Mouse (Mus musculus) testis, adult 2 months (tissue): ENCODE results near the gene 2010109A12Rik. TPM values are rescaled to one million over a fixed set of nuclear protein-coding genes. Genes with fewer than 3 reads are reported as not detected.
A peak's percentile ranks its signal among the peaks of the same experiment; 100 is the strongest.

Experiments used
- H3K27ac ChIP-seq: fragments of 200-500 bp; 2 replicates; pipeline ENCODE4 v1.5.1; 2012; ENCODE audit warnings: low read depth, low read length; ENCODE audit not compliant: control insufficient read depth, insufficient read depth
- H3K27me3 ChIP-seq: fragments of 200-500 bp; 2 replicates; pipeline ENCODE4 v1.6.1; 2012; ENCODE audit warnings: mild to moderate bottlenecking, low read length, moderate library complexity; ENCODE audit not compliant: control insufficient read depth, insufficient read depth
- H3K36me3 ChIP-seq: fragments of 200-500 bp; 2 replicates; pipeline ENCODE4 v1.6.1; 2012; ENCODE audit warnings: mild to moderate bottlenecking, low read length; ENCODE audit not compliant: control insufficient read depth, insufficient read depth
- H3K4me1 ChIP-seq: fragments of 200-500 bp; 2 replicates; pipeline ENCODE4 v1.6.1; 2012; ENCODE audit warnings: low read length; ENCODE audit not compliant: control insufficient read depth, insufficient read depth
- H3K4me3 ChIP-seq: fragments of 200-500 bp; 2 replicates; pipeline ENCODE4 v1.5.1; 2012; ENCODE audit warnings: low read depth, mild to moderate bottlenecking, low read length, moderate library complexity, mixed read lengths; ENCODE audit not compliant: control insufficient read depth
- CTCF ChIP-seq: fragments of 200-500 bp; IDR thresholded peaks from 2 replicates; pipeline ENCODE4 v1.5.1; 2012; ENCODE audit warnings: low read depth, mild to moderate bottlenecking, inconsistent platforms, low read length, moderate library complexity; ENCODE audit not compliant: control insufficient read depth, insufficient read depth, insufficient replicate concordance
- POLR2A ChIP-seq: fragments of 200-500 bp; IDR thresholded peaks from 2 replicates; pipeline ENCODE4 v1.6.1; 2012; ENCODE audit warnings: low read depth, mild to moderate bottlenecking, inconsistent platforms, low read length, moderate library complexity; ENCODE audit not compliant: control insufficient read depth
- polyA plus RNA-seq: library from polyadenylated mRNA; depleted of rRNA; stranded (reverse); fragments of >200 nt; gene quantifications from 2 replicates; pipeline ENCODE4 v1.2.3, GENCODE M21; 2012; rRNA removed

The 2010109A12Rik gene
- polyA plus RNA-seq = 4.4 and 8.5 TPM in 2 replicates

- Histone ChIP-seq H3K27me3 (no peaks in the 10 kb centered on the region), H3K27ac (peak within 1 kb of the TSS; percentile 97), H3K36me3 (no peaks in the 10 kb centered on the region), H3K4me1 (no peaks in the 10 kb centered on the region), H3K4me3 (peak within 1 kb of the TSS; percentile 96)
- no peak for TF ChIP-seq CTCF
- peak; percentile 73 for TF ChIP-seq POLR2A
Observed at GRCm38 (mm10) chr5:93206109-93207005, at the start of gene 2010109A12Rik, which contains the start of gene Ccni. Gene 2010109A12Rik (plus strand): TSS chr5:93206518. Gene Ccni (minus strand): TSS chr5:93206495.

- Histone ChIP-seq H3K27me3 (no peaks in the 10 kb centered on the region), H3K4me3 (no peak overlapping the region), H3K4me1 (no peaks in the 10 kb centered on the region), H3K27ac (no peak overlapping the region), H3K36me3 (no peaks in the 10 kb centered on the region)
- TF ChIP-seq CTCF (peak; percentile 23; the same call in 1 of the 2 replicates), POLR2A (no peak)
Observed at GRCm38 (mm10) chr5:93163541-93163940, 42.8 kb upstream of the 2010109A12Rik start.

- H3K27ac ChIP-seq = no peak overlapping the region
- no peaks in the 10 kb centered on the region for H3K27me3 ChIP-seq
- no peaks in the 10 kb centered on the region for H3K36me3 ChIP-seq
- H3K4me1 ChIP-seq = no peaks in the 10 kb centered on the region
- no peak for TF ChIP-seq CTCF
- no peak for TF ChIP-seq POLR2A
- H3K4me3 ChIP-seq = no peak overlapping the region
Observed at GRCm38 (mm10) chr5:93167919-93168516, 38.3 kb upstream of the 2010109A12Rik start.

- H3K27me3 ChIP-seq = no peaks in the 10 kb centered on the region
- H3K4me3 ChIP-seq = no peak overlapping the region
- TF ChIP-seq POLR2A = no peak
- no peak for TF ChIP-seq CTCF
- no peak overlapping the region for H3K27ac ChIP-seq
- no peaks in the 10 kb centered on the region for H3K36me3 ChIP-seq
- H3K4me1 ChIP-seq = no peaks in the 10 kb centered on the region
Observed at GRCm38 (mm10) chr5:93168654-93169053, 37.7 kb upstream of the 2010109A12Rik start.

- no peaks in the 10 kb centered on the region for H3K36me3 ChIP-seq
Observed at GRCm38 (mm10) chr5:93171420-93171819, 34.9 kb upstream of the 2010109A12Rik start.

GRCm38 (mm10) chr5:93172536-93172935, 33.8 kb upstream of the 2010109A12Rik start:
- Histone ChIP-seq H3K4me3 (no peak overlapping the region), H3K27me3 (no peaks in the 10 kb centered on the region), H3K27ac (no peak overlapping the region), H3K36me3 (no peaks in the 10 kb centered on the region), H3K4me1 (no peaks in the 10 kb centered on the region)
- TF ChIP-seq CTCF = no peak
- TF ChIP-seq POLR2A = no peak

More at GRCm38 (mm10) chr5:93171420-93171819, 34.9 kb upstream of the 2010109A12Rik start:
- H3K4me3 ChIP-seq = no peak overlapping the region
- no peak overlapping the region for H3K27ac ChIP-seq
- no peak for TF ChIP-seq CTCF
- no peak for TF ChIP-seq POLR2A
- H3K4me1 ChIP-seq = no peaks in the 10 kb centered on the region
- H3K27me3 ChIP-seq = no peaks in the 10 kb centered on the region

GRCm38 (mm10) chr5:93174675-93175074, 31.6 kb upstream of the 2010109A12Rik start:
- H3K4me3 ChIP-seq = no peak overlapping the region
- no peak overlapping the region for H3K27ac ChIP-seq
- H3K36me3 ChIP-seq = no peaks in the 10 kb centered on the region
- TF ChIP-seq POLR2A (no peak), CTCF (no peak)
- H3K27me3 ChIP-seq = no peaks in the 10 kb centered on the region
- no peaks in the 10 kb centered on the region for H3K4me1 ChIP-seq
